Mouse (Mus musculus) thymus, postnatal 14 days (tissue): Measurements from ENCODE around the gene Tpmt.

Source experiments
- DNase-seq: peaks from one replicate; pipeline ENCODE4 v3.0.0; 2021

Tpmt gene

GRCm38 (mm10) chr13:47042024-47042633 is 2.4 kb downstream of the Tpmt start:
- no peak for DNase-seq

- no peak for DNase-seq
These were observed 4.5 kb downstream of the Tpmt start for GRCm38 (mm10) chr13:47040061-47040460.

GRCm38 (mm10) chr13:47037946-47038345 is 6.6 kb downstream of the Tpmt start:
- no peak for DNase-seq

GRCm38 (mm10) chr13:47033602-47034001 is 10.9 kb downstream of the Tpmt start:
- no peak for DNase-seq

- DNase-seq = no peak
These were observed 14.0 kb downstream of the Tpmt start for GRCm38 (mm10) chr13:47030376-47031107.

- DNase-seq = no peak
These were observed 23.7 kb downstream of the Tpmt start for GRCm38 (mm10) chr13:47020798-47021197.

GRCm38 (mm10) chr13:47019774-47020173 is 24.8 kb downstream of the Tpmt start:
- no peak for DNase-seq

- peak; percentile 25 for DNase-seq
These were observed 27.3 kb downstream of the Tpmt start for GRCm38 (mm10) chr13:47017259-47017658.

GRCm38 (mm10) chr13:47015195-47015501 is 29.4 kb downstream of the Tpmt start:
- DNase-seq = no peak

GRCm38 (mm10) chr13:47014334-47015194 is 30.0 kb downstream of the Tpmt start, which contains the start of gene Nhlrc1:
TSS of gene Nhlrc1 (minus strand) at chr13:47014850.
- DNase-seq = peak; percentile 79

- no peak for DNase-seq
These were observed 30.8 kb downstream of the Tpmt start for GRCm38 (mm10) chr13:47013740-47014139.

GRCm38 (mm10) chr13:47001590-47001989 is 42.9 kb downstream of the Tpmt start:
- no peak for DNase-seq

- DNase-seq = no peak
These were observed 45.0 kb downstream of the Tpmt start for GRCm38 (mm10) chr13:46999498-46999897.

GRCm38 (mm10) chr13:46997355-46997754 is 47.2 kb downstream of the Tpmt start:
- no peak for DNase-seq

- no peak for DNase-seq
These were observed 51.3 kb downstream of the Tpmt start for GRCm38 (mm10) chr13:46993274-46993551.

- no peak for DNase-seq
These were observed 51.8 kb downstream of the Tpmt start for GRCm38 (mm10) chr13:46992516-46993273.

GRCm38 (mm10) chr13:46990376-46991011 is 54.0 kb downstream of the Tpmt start:
- no peak for DNase-seq

- no peak for DNase-seq
These were observed 56.6 kb downstream of the Tpmt start for GRCm38 (mm10) chr13:46987941-46988340.

- no peak for DNase-seq
These were observed 58.3 kb downstream of the Tpmt start for GRCm38 (mm10) chr13:46986208-46986607.

- no peak for DNase-seq
These were observed 60.7 kb downstream of the Tpmt start for GRCm38 (mm10) chr13:46983878-46984277.

- no peak for DNase-seq
These were observed 64.6 kb downstream of the Tpmt start for GRCm38 (mm10) chr13:46979836-46980490.

GRCm38 (mm10) chr13:46976532-46976931 is 68.0 kb downstream of the Tpmt start:
- DNase-seq = no peak
